Mouse (Mus musculus) liver, postnatal 0 days (tissue): ENCODE measurements at regions not wholly inside any gene's neighbourhood (a gene's known extent, or its start where the extent isn't known, plus 50 kb on each side); places are given as distances from the start of the nearest gene placed in this dataset.

Experiments
- ATAC-seq: fragments of 200-750 bp; cut with Nextera tagmentation; 2 replicates; pipeline ENCODE4 v1.8.0; 2017; ENCODE audit warnings: mild to moderate bottlenecking, moderate library complexity
- DNase-seq: peaks from one replicate; pipeline ENCODE4 v3.0.0-alpha.2; 2016
- H3K27ac ChIP-seq: fragments of 300-500 bp; sonication (generic); 2 replicates; pipeline ENCODE4 v1.5.1; 2014; ENCODE audit warnings: antibody characterized with exemption, moderate library complexity, mild to moderate bottlenecking, low read depth
- H3K27me3 ChIP-seq: fragments of 300-500 bp; sonication (generic); 2 replicates; pipeline ENCODE4 v1.6.1; 2014; ENCODE audit warnings: low read length, control low read depth, mixed read lengths; ENCODE audit not compliant: insufficient read depth
- H3K36me3 ChIP-seq: fragments of 300-500 bp; sonication (generic); replicated peaks from 2 replicates; pipeline ENCODE4 v1.6.1; 2014; ENCODE audit warnings: mild to moderate bottlenecking, control low read depth, low read length, moderate library complexity, mixed read lengths; ENCODE audit not compliant: insufficient read depth
- H3K4me1 ChIP-seq: fragments of 300-500 bp; sonication (generic); 2 replicates; pipeline ENCODE4 v1.6.1; 2014; ENCODE audit warnings: antibody characterized with exemption, mild to moderate bottlenecking, control low read depth; ENCODE audit not compliant: insufficient read depth
- H3K4me2 ChIP-seq: fragments of 300-500 bp; sonication (generic); 2 replicates; pipeline ENCODE4 v1.6.1; 2014; ENCODE audit warnings: low read depth, mild to moderate bottlenecking, low read length, moderate library complexity, mixed read lengths
- H3K4me3 ChIP-seq: fragments of 300-500 bp; sonication (generic); 2 replicates; pipeline ENCODE4 v1.5.1; 2014; ENCODE audit warnings: low read depth, low read length
- H3K9ac ChIP-seq: fragments of 300-500 bp; sonication (generic); replicated peaks from 2 replicates; pipeline ENCODE4 v1.6.1; 2014; ENCODE audit warnings: mild to moderate bottlenecking, moderate library complexity
- H3K9me3 ChIP-seq: fragments of 300-500 bp; sonication (generic); 2 replicates; pipeline ENCODE4 v1.6.1; 2016; ENCODE audit warnings: mild to moderate bottlenecking, control low read depth, low read length, mixed read lengths
- CTCF ChIP-seq: sonication (generic); IDR thresholded peaks from 2 replicates; pipeline ENCODE4 v1.5.1; 2016; ENCODE audit warnings: antibody characterized with exemption, low read depth
- EP300 ChIP-seq: IDR thresholded peaks from 2 replicates; pipeline ENCODE4 v1.6.1; 2016; ENCODE audit warnings: antibody characterized with exemption, low read depth, mild to moderate bottlenecking
- WGBS: fragments of 180-500 bp; shearing (Covaris S2); extraction: QIAGEN DNeasy Blood & Tissue Kit; methylation state at CpG from one replicate; pipeline ENCODE4 v1.1.7; 2014; ENCODE audit not compliant: insufficient replicate concordance; 5-methylcytosine and 5-hydroxymethylcytosine counted together

- no peaks in the 10 kb centered on the region for H3K36me3 ChIP-seq
- peaks cover 16% of the 10 kb centered on the region for H3K4me1 ChIP-seq
- no peak overlapping the region for H3K27ac ChIP-seq
- no peak for ATAC-seq
- H3K9ac ChIP-seq: no peak overlapping the region
- DNase-seq: no peak
- no peak overlapping the region for H3K4me3 ChIP-seq
- no peaks in the 10 kb centered on the region for H3K27me3 ChIP-seq
- H3K4me2 ChIP-seq: no peak overlapping the region
- H3K9me3 ChIP-seq: no peaks in the 10 kb centered on the region
- TF ChIP-seq EP300: no peak
- TF ChIP-seq CTCF: no peak
- 60% methylated on average over 10 of the region's 10 CpGs for WGBS
These were observed 69.1 kb upstream of the Serp2 start for GRCm38 (mm10) chr14:76625589-76626368.

- ATAC-seq: no peak
- Histone ChIP-seq H3K36me3 (no peaks in the 10 kb centered on the region), H3K4me2 (no peak overlapping the region), H3K9ac (no peak overlapping the region; the same call in 1 of the 2 replicates), H3K4me3 (no peak overlapping the region), H3K27ac (no peak overlapping the region), H3K27me3 (no peaks in the 10 kb centered on the region), H3K9me3 (no peaks in the 10 kb centered on the region), H3K4me1 (peaks cover 16% of the 10 kb centered on the region)
- DNase-seq: no peak
- whole genome bisulfite sequencing: 64% methylated on average over 7 of the region's 7 CpGs
- TF ChIP-seq CTCF: no peak
- TF ChIP-seq EP300: no peak
These were observed 68.1 kb upstream of the Serp2 start for GRCm38 (mm10) chr14:76624626-76625378.

GRCm38 (mm10) chr14:76623371-76623988 lies 66.8 kb upstream of the Serp2 start:
- no peaks in the 10 kb centered on the region for H3K36me3 ChIP-seq
- H3K9ac ChIP-seq: no peak overlapping the region
- H3K27me3 ChIP-seq: no peaks in the 10 kb centered on the region
- H3K4me3 ChIP-seq: no peak overlapping the region
- peak; percentile 63 for ATAC-seq
- H3K27ac ChIP-seq: no peak overlapping the region
- WGBS: 18% methylated on average over 10 of the region's 10 CpGs
- H3K9me3 ChIP-seq: no peaks in the 10 kb centered on the region
- TF ChIP-seq EP300 (no peak), CTCF (no peak)
- DNase-seq: no peak
- H3K4me2 ChIP-seq: peak overlapping the region; percentile 18; the same call in 1 of the 2 replicates
- peaks cover 16% of the 10 kb centered on the region for H3K4me1 ChIP-seq

GRCm38 (mm10) chr14:76622634-76623291 lies 66.1 kb upstream of the Serp2 start:
- no peaks in the 10 kb centered on the region for H3K27me3 ChIP-seq
- no peak overlapping the region for H3K4me3 ChIP-seq
- no peak overlapping the region for H3K4me2 ChIP-seq
- WGBS: 28% methylated on average over 11 of the region's 11 CpGs
- no peak for ATAC-seq
- no peaks in the 10 kb centered on the region for H3K36me3 ChIP-seq
- H3K27ac ChIP-seq: no peak overlapping the region
- no peak for DNase-seq
- no peaks in the 10 kb centered on the region for H3K9me3 ChIP-seq
- peaks cover 16% of the 10 kb centered on the region for H3K4me1 ChIP-seq
- H3K9ac ChIP-seq: no peak overlapping the region
- TF ChIP-seq EP300 (no peak), CTCF (no peak)

GRCm38 (mm10) chr14:76619038-76619409 lies 62.3 kb upstream of the Serp2 start:
- no peak overlapping the region for H3K4me3 ChIP-seq
- H3K4me1 ChIP-seq: peaks cover 22% of the 10 kb centered on the region
- no peak overlapping the region for H3K27ac ChIP-seq

More at GRCm38 (mm10) chr14:76619038-76619409, 62.3 kb upstream of the Serp2 start:
- 62% methylated on average over 7 of the region's 7 CpGs for WGBS
- H3K9ac ChIP-seq: no peak overlapping the region
- DNase-seq (no peak), ATAC-seq (no peak)
- H3K9me3 ChIP-seq: no peaks in the 10 kb centered on the region
- no peaks in the 10 kb centered on the region for H3K36me3 ChIP-seq
- no peak overlapping the region for H3K4me2 ChIP-seq
- TF ChIP-seq CTCF: no peak
- TF ChIP-seq EP300: no peak
- H3K27me3 ChIP-seq: no peaks in the 10 kb centered on the region
